Mouse (Mus musculus) heart, adult 8-10 months (tissue): ENCODE results near the gene Arcn1. TPM values are rescaled to one million over a fixed set of nuclear protein-coding genes. Genes with fewer than 3 reads are reported as not detected.

Experiments used
- DNase-seq: peaks from one replicate; pipeline ENCODE4 v3.0.0; 2022; ENCODE audit warnings: low spot score
- total RNA-seq, 4 experiments: library from RNA; stranded (reverse); gene quantifications; 2 replicates each; pipeline ENCODE4 v1.2.4; 2022

Gene Arcn1
- total RNA-seq, 4 experiments from 2014 or later, result 79.7 to 89.3 (median 80.9) TPM

GRCm38 (mm10) chr9:44745371-44745770, 22.3 kb downstream of the Arcn1 start:
- no peak for DNase-seq

GRCm38 (mm10) chr9:44740663-44741192, 26.9 kb downstream of the Arcn1 start:
- DNase-seq, result no peak

DNA sequence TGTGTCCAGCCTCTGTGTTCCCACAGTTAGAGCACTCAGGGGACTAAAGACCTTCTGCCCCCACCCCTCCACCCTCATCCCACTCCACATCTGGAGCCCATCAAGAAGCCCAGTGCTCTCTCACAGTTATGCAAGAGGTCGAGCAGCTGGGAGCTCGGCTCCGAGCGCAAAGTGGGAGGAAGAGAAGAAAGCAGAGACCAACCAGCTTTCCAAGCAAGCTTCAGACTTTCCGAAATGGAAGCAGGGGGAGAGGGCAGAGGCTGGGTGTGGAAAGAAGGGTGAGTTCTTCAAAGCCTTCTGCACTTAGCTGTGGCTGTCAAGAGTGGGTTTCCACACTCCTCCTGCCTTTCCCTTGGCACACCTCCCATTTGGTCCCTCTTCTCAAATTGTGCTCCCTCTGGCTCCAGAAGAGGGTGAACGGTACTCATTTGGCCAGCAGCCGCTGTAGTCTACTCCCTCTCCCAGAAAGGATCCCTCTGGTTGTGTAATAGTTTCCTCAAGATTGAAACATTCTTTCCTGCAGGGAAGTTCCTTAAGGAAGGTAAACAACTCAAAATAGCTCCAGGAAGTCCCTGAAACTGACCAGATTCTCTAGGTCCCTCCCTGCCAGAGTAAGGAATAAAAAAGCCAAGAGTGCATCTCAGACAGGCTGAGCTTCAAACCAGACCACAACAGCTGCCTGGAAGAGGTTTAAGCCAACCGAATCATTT, 30.2 kb downstream of the Arcn1 start:
- DNase-seq, result peak; percentile 81

- no peak for DNase-seq
Observed at GRCm38 (mm10) chr9:44736301-44736700, 31.3 kb downstream of the Arcn1 start.

GRCm38 (mm10) chr9:44735886-44736285, 31.8 kb downstream of the Arcn1 start:
- DNase-seq, result no peak

DNA sequence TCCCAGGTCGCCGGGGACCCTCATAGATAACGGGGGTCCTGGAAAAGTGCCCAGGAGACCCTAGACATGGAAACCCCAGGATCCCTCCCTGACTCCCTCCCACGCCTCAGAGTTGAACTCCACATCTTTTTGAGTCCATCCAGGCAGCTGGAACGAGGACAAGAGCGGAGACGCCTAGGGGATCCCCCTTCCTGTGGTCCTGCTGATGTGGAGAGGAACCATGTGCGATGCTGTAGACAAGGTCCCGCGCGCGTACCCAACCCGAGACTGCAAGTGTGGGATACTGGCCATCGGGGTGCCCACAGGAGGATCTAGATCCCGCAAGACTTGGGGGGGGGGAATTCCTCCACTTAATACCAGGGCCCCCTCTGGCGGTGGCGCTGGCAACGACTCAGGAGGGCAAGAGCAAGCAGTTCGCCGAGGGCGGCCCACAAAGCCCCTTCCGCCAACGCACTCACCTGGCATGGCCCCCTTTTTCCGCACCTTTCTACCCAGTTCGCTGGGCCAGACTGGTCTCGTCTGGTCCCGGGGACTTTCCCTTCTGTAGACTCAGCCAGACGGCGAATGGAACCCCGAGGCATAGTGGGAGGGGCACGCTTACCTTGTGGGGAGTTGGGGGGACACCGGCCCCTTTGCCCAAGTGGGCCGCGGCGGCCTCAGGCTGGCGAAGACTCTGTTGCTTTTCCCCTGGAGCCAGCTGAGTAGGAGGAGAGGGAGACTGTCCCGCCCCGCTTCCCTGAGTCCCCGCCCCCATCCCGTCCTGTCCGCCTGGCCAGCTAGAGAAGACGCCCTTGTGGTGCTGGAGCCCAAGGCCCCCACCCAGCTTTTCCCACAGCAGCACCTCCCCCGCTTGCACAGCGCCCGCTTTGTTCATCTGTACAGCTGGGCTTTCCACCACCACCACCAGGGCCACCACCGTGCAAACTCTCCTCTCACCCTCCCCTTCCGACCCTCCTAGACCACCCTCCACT, 32.8 kb downstream of the Arcn1 start, which contains the start of gene Phldb1:
TSS of gene Phldb1 (minus strand) at position 675 of the 971 bp plus-strand sequence.
- peak; percentile 80 for DNase-seq

- peak; percentile 79 for DNase-seq
Observed at GRCm38 (mm10) chr9:44733671-44734523, 33.7 kb downstream of the Arcn1 start.

GRCm38 (mm10) chr9:44732921-44733530, 34.6 kb downstream of the Arcn1 start:
- DNase-seq, result peak; percentile 66

GRCm38 (mm10) chr9:44732130-44732549, 35.5 kb downstream of the Arcn1 start:
- DNase-seq, result no peak

DNA sequence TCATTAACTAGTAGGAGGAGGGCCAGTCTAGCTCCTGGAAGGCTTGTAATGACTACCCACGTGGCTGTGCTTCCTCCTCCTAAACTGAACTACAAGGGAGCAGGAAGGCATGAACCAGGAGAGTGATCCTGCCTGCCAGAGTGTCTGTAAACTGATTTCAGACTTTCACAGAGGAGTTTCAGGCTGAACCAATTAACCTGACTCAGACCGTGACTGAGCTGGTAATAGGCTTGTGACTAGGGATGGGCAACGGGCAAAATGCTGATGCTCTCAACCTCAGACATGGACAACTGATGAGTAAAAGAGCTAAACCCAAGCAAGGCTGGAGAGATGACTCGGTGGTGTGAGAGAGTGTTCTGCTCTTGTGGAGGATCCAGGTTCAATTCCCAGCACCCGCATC, 40.2 kb downstream of the Arcn1 start:
- no peak for DNase-seq

GRCm38 (mm10) chr9:44726431-44727146, 41.1 kb downstream of the Arcn1 start:
- no peak for DNase-seq

GRCm38 (mm10) chr9:44724665-44725064, 43.0 kb downstream of the Arcn1 start:
- DNase-seq, result no peak

GRCm38 (mm10) chr9:44724223-44724622, 43.4 kb downstream of the Arcn1 start:
- DNase-seq, result no peak

DNA sequence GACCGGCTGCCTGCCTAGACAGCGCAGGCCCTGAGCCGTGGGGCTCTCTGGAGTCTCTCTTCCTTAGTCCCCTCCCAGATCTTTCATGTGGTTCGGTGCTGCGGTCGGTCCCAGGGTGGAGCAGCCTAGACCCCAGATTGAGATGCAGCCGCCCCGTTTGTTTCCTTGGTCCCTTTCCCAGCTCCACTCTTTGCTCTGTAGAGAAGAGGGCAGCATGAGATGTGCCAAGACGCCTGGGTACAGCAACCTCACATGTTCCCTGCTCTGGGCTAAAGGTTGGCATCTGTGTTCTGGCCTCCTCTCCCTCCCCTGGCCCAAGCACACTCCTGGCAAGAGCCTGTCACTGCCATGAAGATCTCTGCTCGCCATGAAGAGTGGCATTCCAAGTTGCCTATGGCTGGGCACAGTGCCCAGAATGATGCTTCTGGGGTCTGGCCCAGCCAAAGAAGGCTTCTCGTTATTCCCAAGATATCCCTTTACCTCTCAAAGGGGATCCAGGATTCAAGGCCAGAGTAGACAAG, 44.1 kb downstream of the Arcn1 start:
- no peak for DNase-seq

DNA sequence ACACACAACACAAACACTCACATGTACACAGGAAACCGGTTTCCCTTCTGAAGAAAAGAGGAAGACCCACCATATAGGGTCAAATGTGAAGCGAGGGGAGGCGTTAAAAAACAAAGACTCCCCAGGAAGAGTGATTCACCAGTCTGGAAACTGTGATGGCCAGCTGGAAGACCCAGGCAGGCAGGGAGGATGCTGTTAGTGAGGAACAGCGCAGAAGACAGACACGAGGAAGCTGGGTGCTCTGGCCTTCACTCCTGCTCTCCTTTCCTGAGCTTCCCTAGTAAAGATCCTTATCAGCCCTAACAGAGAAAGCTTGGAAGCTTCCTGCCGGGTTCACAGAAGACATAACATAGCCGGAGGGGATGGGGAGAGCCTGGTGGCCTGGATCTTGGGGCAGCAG, 44.6 kb downstream of the Arcn1 start:
- DNase-seq, result no peak

GRCm38 (mm10) chr9:44722575-44722974, 45.1 kb downstream of the Arcn1 start:
- no peak for DNase-seq

GRCm38 (mm10) chr9:44721877-44722186, 45.8 kb downstream of the Arcn1 start:
- no peak for DNase-seq

DNA sequence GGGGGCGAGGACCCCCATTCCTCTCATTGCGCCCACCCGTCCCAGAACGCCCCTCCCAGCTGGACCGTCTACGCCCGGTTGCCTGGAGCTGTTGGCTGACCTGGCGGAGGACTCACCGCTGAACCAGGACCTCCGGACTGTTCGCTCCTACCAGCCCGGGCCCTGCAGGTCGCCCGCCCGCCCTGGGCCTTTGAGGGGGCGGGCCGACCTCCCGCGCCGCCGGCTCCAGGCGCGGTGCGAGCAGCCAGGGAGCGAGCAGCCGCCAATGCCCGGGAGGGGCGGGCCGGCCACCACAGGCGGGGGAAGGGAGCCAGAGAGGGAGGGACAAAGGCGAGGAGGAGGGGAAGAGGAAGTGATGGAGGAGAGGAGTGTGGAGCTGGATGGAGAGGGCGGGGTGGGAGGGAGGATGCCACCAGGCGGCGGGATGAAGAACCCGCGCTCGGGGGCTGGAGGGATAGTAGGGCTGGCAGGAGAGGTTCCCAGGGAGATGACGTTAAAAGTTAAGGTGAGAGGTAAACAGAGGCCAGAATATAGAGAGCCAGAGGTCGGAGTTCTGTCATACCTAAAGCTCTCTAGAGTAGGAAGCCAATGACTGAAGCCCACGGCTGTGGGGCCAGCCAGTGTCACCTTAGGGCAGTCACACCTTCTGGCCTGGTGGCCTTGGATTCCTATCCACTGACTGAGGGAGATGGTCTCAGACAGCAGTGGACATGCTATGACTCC, 46.3 kb downstream of the Arcn1 start:
- peak; percentile 89 for DNase-seq

DNA sequence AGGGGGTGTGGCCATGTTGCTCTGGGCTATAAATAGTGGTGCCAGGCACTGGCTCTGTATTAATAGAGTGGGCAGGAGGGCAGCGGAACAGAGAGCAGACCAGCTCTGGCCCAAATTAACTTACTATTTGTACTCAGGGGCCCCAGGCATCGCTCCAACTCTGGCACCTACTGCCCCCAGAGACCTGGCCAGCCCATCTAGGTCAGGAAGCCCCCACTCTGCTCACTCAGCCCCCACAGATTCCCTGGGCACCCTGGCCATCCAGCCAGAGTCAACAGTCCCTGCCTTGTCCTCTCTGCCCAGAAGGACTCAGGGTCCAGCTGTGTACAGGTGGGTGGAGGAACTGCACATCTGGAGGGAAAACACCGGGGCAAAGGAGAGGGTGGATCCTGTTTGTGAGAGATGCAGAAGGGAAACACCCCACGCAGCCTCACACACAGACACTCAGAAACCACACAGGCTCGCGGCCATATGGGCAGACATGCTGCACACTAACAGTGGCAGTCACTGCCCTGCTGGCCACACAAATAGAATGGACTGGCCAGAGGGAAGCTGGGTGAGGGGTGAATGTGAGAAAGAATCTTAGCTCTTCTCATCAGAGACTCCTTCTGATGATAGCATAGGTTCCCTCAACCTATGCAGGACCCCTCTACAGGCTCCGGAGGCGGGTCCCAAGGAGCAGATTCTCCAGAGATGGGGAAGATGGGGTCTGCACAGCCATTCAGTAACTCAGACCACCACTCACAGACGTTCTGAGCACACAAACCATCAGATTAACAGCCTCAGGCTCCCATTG, 47.1 kb downstream of the Arcn1 start:
- DNase-seq, result no peak
